Mouse (Mus musculus): ENCODE measurements around the gene Fstl4.

The Fstl4 gene

DNA sequence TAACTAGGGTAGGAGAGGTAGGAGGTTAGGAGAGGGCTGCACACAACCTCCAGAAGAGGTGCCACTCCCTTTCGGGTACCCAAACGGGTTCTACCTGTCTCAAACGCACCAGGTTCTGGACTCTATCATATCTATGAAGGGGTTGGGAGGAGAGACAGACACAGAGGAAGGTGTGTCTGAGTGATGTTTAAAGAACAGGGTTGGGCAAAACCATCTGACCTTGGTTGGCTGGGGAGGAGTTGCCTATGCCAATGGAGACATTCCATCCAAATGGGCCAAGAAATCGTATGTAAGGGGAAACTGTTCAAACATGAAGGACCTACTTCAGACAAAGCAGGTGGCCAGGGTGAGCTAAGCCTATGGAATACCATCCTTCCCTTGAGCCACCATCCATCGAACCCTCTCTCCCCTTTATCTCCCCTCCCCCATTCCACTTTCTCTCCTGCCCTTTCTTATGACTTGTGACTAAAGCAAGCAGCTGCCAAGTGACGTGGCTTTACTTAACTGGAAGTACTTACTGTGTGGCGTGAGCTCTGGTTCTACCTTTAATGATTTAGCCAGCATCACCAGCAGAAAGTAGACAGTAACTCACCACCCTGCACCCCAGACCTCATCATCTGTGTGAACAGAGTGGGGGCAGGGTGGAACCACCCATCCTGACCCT lies 252.1 kb downstream of the Fstl4 start:
- in situ Hi-C loops (cut with MboI, MseI) = no loop called here

DNA sequence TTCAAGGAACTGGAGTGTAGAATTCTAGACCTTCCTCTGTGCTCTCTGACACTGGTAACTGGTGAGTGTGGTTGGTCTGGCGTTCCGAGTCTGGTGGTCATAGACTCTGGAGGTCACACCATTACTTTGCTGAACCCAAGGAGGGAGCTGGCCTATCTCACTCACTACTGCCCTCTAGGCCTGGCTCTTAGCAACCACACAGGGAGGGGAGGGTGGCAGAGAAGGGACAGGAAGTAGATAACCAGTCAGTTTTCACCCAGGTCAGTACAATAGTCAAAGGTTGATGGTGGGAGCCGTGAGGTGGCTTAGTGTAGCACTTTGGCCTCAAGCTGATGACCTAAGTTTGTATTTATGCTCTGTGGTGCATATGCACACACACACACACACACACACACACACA lies 255.1 kb downstream of the Fstl4 start:
- in situ Hi-C loops (cut with MboI, MseI) = no loop called here

DNA sequence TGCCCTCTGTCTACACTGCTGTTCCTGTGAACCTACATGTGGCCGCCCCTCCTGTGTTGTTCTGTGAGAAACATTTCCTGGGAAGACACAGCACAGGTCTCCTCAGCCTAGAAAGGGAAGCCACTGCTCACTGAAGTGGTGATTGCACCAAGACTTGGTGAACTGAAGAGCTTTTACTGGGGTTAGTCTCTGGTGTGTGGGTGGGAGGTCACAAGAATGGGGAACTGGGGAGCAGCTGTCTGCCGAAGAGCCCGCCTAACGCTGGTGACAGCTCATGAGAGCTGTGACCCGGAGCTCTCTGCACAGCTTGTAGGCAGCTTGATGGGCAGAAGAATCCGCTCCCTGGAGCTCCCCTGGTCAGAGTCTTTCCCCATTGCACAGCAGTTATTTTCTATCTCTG lies 260.0 kb downstream of the Fstl4 start:
- in situ Hi-C loops (cut with MboI, MseI) = no loop called here

- in situ Hi-C loops (cut with MboI, MseI) = no loop called here
Observed at GRCm38 (mm10) chr11:53025686-53026085, 261.3 kb downstream of the Fstl4 start.

- in situ Hi-C loops (cut with MboI, MseI) = no loop called here
Observed at GRCm38 (mm10) chr11:53028421-53029168, 264.2 kb downstream of the Fstl4 start.

GRCm38 (mm10) chr11:53031777-53032176 lies 267.3 kb downstream of the Fstl4 start:
- in situ Hi-C loops (cut with MboI, MseI) = no loop called here

GRCm38 (mm10) chr11:53032336-53032735 lies 267.9 kb downstream of the Fstl4 start:
- in situ Hi-C loops (cut with MboI, MseI) = no loop called here

- in situ Hi-C loops (cut with MboI, MseI) = no loop called here
Observed at GRCm38 (mm10) chr11:53035414-53035813, 271.0 kb downstream of the Fstl4 start.

- in situ Hi-C loops (cut with MboI, MseI) = no loop called here
Observed at GRCm38 (mm10) chr11:53046850-53047249, 282.4 kb downstream of the Fstl4 start.

- in situ Hi-C loops (cut with MboI, MseI) = no loop called here
Observed at GRCm38 (mm10) chr11:53054151-53054550, 289.7 kb downstream of the Fstl4 start.

DNA sequence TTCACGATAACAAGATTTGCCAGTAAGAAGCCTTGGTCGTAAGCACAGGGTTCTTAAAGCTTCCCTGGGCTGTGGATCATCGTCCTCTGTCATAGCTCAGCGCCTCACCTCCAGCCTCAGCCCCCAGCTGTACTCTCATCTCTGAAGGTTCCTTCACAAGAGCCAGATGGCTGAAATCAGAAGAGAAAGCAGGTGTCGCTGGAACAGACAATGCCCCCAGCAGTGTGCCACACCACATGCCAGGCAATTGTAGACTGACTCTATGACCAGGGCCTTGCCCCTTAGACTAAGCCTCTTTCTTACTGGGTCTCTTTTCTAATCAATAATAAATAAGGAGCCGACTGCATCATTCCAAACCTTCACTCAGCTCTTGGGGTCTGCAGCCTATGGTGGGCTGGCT lies 291.5 kb downstream of the Fstl4 start:
- in situ Hi-C loops (cut with MboI, MseI) = no loop called here

DNA sequence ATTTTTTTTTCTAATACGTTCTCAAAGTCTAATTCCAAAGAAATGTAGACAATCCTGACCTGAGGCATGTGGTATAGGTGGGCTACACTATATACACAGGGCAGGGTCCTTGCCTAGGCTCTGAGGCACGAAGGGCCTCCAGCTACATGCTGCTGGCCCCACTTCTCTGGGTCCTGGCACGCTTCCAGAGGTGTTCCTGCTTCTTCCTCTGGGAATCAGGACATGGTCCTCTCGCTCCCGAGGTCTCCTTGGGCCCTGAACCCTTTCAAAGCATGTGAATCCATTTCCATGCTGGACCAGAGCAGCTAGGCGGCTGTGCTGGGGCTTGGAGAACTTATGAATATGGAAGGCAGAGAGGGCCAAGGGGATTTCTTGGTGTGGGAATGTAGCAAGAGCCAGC lies 292.3 kb downstream of the Fstl4 start:
- in situ Hi-C loops (cut with MboI, MseI) = no loop called here

GRCm38 (mm10) chr11:53057821-53058553 lies 293.6 kb downstream of the Fstl4 start:
- in situ Hi-C loops (cut with MboI, MseI) = no loop called here

GRCm38 (mm10) chr11:53058557-53058956 lies 294.1 kb downstream of the Fstl4 start:
- in situ Hi-C loops (cut with MboI, MseI) = no loop called here

DNA sequence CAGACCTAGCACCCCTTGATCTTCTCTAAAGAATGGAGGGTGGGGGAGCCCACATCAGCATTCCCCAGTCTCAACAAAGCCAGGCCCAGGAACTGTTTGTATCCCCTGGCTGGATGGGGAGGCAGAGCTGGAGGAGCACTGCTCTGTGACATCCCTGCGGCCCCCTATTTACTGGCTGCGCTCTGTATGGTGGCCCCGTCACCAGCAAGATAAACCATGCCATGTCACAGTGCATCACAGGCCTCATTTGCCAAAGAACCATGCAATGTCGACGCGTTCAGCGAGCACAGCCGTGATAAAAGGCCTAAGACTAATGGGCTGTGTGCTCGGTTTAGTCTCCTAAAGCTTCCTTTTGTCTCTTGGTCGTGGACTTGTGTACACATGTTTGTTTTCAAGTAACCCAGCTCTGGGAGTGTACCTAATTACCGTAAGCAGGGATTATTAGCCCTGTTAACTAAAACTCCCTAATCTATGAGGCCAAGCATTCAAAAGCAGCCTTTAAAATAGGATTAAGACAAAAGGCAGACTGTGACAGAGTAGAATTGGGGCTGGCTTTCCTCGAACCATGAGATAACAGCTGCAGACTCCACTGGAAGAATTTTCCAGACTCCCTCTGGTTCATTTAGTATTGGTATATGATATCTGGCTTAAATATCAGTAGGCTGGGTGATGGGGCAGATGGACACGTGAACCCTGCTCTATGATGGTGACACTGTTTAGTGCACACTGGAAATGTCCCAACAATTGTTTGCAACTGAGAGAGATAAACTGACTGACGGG lies 303.5 kb downstream of the Fstl4 start:
- in situ Hi-C loops (cut with MboI, MseI) = no loop called here

DNA sequence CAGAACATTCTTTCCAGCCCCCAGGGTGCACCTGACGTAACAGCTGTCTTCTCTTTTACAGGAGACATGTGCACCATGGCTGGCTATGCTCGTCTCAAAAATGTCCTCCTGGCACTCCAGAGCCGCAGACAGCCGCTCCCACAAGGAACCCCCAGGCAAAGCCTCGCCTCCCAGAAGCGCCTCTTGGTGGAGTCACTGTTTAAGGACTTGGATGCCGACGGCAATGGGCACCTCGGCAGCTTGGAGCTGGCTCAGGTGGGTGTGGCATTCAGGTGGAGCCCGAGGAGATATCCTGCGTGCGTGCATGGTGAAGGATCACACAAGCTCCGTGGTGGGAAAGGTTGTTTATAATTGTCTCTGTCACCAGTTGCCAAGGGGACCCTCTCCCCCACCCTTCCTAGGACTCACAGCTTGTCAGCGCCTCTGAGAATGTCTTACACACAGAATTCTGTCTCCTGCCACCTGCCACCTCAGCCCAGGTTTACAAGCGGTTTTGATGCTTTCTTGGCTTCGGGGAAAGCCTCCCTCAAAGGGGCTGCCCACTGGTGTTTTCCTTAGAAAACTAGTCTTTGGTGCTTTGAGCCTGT lies 304.1 kb downstream of the Fstl4 start:
- in situ Hi-C loops (cut with MboI, MseI) = no loop called here

DNA sequence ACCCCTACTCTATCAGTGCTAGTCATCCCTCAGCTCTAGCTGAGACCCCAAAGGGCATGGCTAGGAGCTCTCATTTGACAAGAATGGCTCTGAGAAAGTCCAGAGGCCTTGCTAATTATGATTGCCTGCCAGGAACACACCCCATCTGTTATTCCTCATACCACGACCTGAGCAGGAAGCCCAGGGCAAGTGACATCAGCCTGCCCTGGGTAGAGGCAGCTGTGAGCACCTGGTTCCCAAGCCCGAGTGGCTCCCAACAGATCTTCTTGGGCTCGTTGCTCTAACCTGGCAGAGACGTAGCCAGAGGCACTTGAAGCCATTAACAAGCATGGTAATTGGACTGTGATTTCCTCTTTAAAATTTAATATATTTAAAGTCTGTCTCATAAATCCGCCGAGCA lies 305.3 kb downstream of the Fstl4 start:
- in situ Hi-C loops (cut with MboI, MseI) = no loop called here

DNA sequence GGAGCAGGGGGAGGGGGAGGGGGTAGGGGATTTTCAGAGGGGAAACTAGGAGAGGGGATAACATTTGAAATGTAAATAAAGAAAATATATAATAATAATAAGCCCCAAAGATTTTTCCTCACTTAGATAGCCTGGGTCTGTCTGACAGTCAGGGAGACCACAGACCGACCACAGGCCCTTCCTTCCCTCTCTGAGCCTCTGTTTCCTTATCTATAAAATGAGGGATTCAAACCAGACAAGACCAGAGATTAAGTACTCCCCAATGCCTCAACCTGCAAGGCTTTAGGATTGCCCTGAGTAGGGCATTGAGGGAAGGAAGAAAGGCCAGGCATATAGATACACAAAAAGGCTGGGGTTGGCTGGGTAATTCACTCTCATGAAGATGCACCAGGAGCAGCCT lies 307.2 kb downstream of the Fstl4 start:
- in situ Hi-C loops (cut with MboI, MseI) = no loop called here

DNA sequence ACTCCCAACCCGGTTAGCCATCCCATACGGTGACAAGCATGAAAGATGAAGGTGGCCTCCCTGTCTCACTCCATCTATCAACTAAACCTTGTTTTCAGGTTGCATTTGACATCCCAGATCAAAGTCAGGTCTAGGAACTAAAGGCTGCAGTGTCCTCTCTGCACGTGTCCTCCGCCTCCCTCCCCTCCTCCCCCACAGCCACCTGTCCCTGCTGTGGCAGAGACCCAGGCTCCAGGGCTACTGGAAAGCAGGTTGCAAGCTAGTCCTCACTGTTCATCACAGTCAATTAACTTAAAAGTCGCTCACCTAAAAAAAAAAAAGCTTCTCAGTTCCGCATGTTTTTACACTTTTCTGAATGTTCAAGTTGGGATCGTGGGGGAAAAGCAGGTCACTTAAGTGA lies 313.2 kb downstream of the Fstl4 start:
- in situ Hi-C loops (cut with MboI, MseI) = no loop called here

DNA sequence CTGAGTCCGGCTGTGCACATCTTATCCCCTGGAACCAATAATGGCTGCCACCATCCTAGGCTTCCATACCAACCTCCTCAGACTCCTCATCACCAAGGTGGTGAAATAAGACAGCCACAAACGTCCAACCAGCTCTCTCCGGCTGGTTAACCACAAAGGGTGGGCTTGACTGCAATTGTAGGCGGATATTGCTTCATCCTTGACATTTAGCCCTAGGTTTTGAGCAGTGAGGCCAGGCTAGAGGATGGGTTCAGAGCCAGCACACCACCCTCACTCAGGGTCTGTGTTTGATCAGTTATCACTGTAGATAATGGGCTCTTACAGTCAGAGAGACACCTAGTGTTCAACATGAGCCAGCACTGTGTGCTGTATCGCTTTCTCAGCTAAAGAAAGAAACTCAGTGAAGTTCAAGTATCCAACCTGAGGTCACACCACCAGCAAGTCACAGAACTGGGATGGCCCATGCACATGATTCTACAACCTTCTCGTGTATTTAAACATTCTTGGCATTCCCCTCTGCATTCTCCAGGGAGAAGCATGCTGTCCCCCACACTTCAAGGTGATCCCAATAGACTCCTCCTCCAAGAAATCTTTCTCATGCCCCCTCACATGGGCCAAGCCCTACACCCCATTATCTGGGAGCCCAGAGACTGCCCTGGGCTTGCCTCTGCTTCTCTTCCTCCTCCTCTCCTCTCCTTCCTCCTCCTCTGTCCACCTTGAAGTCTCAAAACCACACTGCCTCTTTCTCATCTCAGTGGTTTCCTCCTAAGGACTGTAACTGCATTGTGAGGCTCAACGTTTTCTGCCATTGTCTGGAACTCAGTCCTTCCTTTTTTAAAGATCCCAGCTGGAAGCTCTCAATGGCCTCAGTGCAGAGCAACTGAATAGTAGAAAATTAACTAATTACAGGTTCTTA lies 314.2 kb downstream of the Fstl4 start:
- in situ Hi-C loops (cut with MboI, MseI) = no loop called here
